In the genomic region with DNA sequence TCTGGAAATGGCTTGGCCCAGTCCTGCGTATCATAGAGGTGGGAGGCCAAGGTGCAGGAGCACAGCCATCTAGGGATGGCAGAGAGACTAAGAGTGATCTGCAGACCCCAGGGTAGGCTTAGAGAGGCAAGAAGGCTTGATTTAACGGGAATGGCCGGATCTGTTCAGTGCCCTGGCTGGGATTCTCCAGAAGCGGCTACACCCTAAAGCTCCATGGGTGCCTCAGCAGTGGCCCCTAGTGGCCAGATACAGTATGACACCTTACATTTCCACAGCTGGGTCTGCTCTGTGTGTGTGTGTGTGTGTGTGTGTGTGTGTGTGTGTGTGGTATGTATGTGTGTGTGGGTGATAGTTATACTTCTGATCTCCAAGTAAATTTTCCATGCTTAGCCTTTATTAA, we compare ENCODE assay signal across 8 mouse cellular contexts.
DNase-seq lines count a peak whose midpoint lies in the region; ATAC-seq lines count a peak whose summit lies in the region.

No protein-coding gene starts in this region.

- WGBS in hindbrain, embryonic 12.5 days, result 19% methylated on average over 4 of the region's 4 CpGs
- WGBS in lung, embryonic 16.5 days, result 23% methylated on average over 4 of the region's 4 CpGs

- H3K4me3 ChIP-seq in hindbrain, embryonic 12.5 days, result no peak overlapping the region
- H3K4me3 ChIP-seq in lung, embryonic 16.5 days (ENCODE audit: low read length), result no peak overlapping the region

- H3K4me2 ChIP-seq in hindbrain, embryonic 12.5 days (replicated peaks), result no peak overlapping the region
- no peak overlapping the region for H3K4me2 ChIP-seq in lung, embryonic 16.5 days (ENCODE audit: low read depth, low read length)

- peak; percentile 60 for ATAC-seq in hindbrain, embryonic 12.5 days (ENCODE audit: low FRiP score)
- peak; percentile 56 for ATAC-seq in lung, embryonic 16.5 days (ENCODE audit: low read depth)

- peaks cover 6% of the 10 kb centered on the region; the same call in 1 of the 2 replicates for H3K36me3 ChIP-seq in hindbrain, embryonic 12.5 days
- no peaks in the 10 kb centered on the region for H3K36me3 ChIP-seq in lung, embryonic 16.5 days (ENCODE audit: control insufficient read depth, insufficient read depth, low read length)

- no peak overlapping the region for H3K27ac ChIP-seq in hindbrain, embryonic 12.5 days
- H3K27ac ChIP-seq in lung, embryonic 16.5 days (ENCODE audit: low read length), result no peak overlapping the region

- H3K4me1 ChIP-seq in hindbrain, embryonic 12.5 days, result peaks cover 25% of the 10 kb centered on the region
- peaks cover 43% of the 10 kb centered on the region for H3K4me1 ChIP-seq in lung, embryonic 16.5 days (replicated peaks; ENCODE audit: control insufficient read depth, insufficient read depth, low read length)

- H3K27me3 ChIP-seq in hindbrain, embryonic 12.5 days, result no peaks in the 10 kb centered on the region
- H3K27me3 ChIP-seq in lung, embryonic 16.5 days (ENCODE audit: control insufficient read depth, insufficient read depth, low read depth, low read length), result no peaks in the 10 kb centered on the region

- no peak overlapping the region for H3K9ac ChIP-seq in hindbrain, embryonic 12.5 days
- no peak overlapping the region for H3K9ac ChIP-seq in lung, embryonic 16.5 days (ENCODE audit: low read length)

- H3K9me3 ChIP-seq in hindbrain, embryonic 12.5 days (replicated peaks), result no peaks in the 10 kb centered on the region
- H3K9me3 ChIP-seq in lung, embryonic 16.5 days (ENCODE audit: control insufficient read depth, low read length), result no peaks in the 10 kb centered on the region

- DNase-seq in NIH3T3 (ENCODE audit: low read depth), result peak; percentile 97
- peak; percentile 91 to 94 for DNase-seq in cerebellum, postnatal 10 days
- DNase-seq in frontal cortex, postnatal 14 days (ENCODE audit: low spot score in 2 of 2), result peak; percentile 80 to 87
- peak; percentile 82 for DNase-seq in layer of hippocampus, adult 9-11 months
- peak; percentile 72 for DNase-seq in retina, adult 2 months (ENCODE audit: low read depth, low spot score)
- DNase-seq in thymus, postnatal 36 days, result peak; percentile 59 to 70
